Mouse (Mus musculus) stomach, postnatal 0 days (tissue): ENCODE measurements around the gene Tmem56. TPM values are rescaled to one million over a fixed set of nuclear protein-coding genes. Genes with fewer than 3 reads are reported as not detected.

Experiments used
- ATAC-seq: fragments of 200-750 bp; cut with Nextera tagmentation; 2 replicates; pipeline ENCODE4 v1.8.0; 2017; ENCODE audit not compliant: low FRiP score, low TSS enrichment
- DNase-seq: peaks from one replicate; pipeline ENCODE4 v3.0.0-alpha.2; 2016; ENCODE audit warnings: low spot score
- H3K27ac ChIP-seq: fragments of 300-500 bp; sonication (generic); replicated peaks from 2 replicates; pipeline ENCODE4 v1.5.1; 2014; ENCODE audit warnings: mild to moderate bottlenecking, control low read depth
- H3K27me3 ChIP-seq: fragments of 300-500 bp; sonication (generic); 2 replicates; pipeline ENCODE4 v1.6.1; 2014; ENCODE audit warnings: low read length; ENCODE audit not compliant: control insufficient read depth, insufficient read depth
- H3K36me3 ChIP-seq: fragments of 300-500 bp; sonication (generic); 2 replicates; pipeline ENCODE4 v1.6.1; 2014; ENCODE audit warnings: low read length, mixed read lengths; ENCODE audit not compliant: control insufficient read depth, insufficient read depth
- H3K4me1 ChIP-seq: fragments of 300-500 bp; sonication (generic); replicated peaks from 2 replicates; pipeline ENCODE4 v1.6.1; 2014; ENCODE audit warnings: antibody characterized with exemption; ENCODE audit not compliant: control insufficient read depth, insufficient read depth
- H3K4me2 ChIP-seq: fragments of 300-500 bp; sonication (generic); replicated peaks from 2 replicates; pipeline ENCODE4 v1.6.1; 2014; ENCODE audit warnings: low read depth, mild to moderate bottlenecking, control low read depth, moderate library complexity
- H3K4me3 ChIP-seq: fragments of 300-500 bp; sonication (generic); 2 replicates; pipeline ENCODE4 v1.5.1; 2014; ENCODE audit warnings: low read depth, low read length, control low read depth
- H3K9ac ChIP-seq: fragments of 300-500 bp; sonication (generic); 2 replicates; pipeline ENCODE4 v1.6.1; 2014; ENCODE audit warnings: mild to moderate bottlenecking, low read length, control low read depth, mixed read lengths
- H3K9me3 ChIP-seq: fragments of 300-500 bp; sonication (generic); 2 replicates; pipeline ENCODE4 v1.6.1; 2016; ENCODE audit warnings: low read length; ENCODE audit not compliant: control insufficient read depth
- CTCF ChIP-seq: IDR thresholded peaks from 2 replicates; pipeline ENCODE4 v1.5.1; 2016; ENCODE audit warnings: antibody characterized with exemption, low read depth, mild to moderate bottlenecking, moderate library complexity
- EP300 ChIP-seq: optimal IDR thresholded peaks from 2 replicates; pipeline ENCODE3; 2016; ENCODE audit warnings: antibody characterized with exemption
- WGBS: fragments of 180-500 bp; shearing (Covaris S2); extraction: QIAGEN DNeasy Blood & Tissue Kit; methylation state at CpG from one replicate; pipeline ENCODE4 v1.1.7; 2014; 5-methylcytosine and 5-hydroxymethylcytosine counted together
- polyA plus RNA-seq: library from polyadenylated mRNA; unstranded; fragments of >200 nt; fragmentation: Nextera tagmentation; extraction: Ambion mirVana; gene quantifications from 2 replicates; pipeline ENCODE4 v1.2.1, GENCODE M21; 2015

The Tmem56 gene
- polyA plus RNA-seq, 1 experiment from 2014 or later: 2.6 TPM

DNA sequence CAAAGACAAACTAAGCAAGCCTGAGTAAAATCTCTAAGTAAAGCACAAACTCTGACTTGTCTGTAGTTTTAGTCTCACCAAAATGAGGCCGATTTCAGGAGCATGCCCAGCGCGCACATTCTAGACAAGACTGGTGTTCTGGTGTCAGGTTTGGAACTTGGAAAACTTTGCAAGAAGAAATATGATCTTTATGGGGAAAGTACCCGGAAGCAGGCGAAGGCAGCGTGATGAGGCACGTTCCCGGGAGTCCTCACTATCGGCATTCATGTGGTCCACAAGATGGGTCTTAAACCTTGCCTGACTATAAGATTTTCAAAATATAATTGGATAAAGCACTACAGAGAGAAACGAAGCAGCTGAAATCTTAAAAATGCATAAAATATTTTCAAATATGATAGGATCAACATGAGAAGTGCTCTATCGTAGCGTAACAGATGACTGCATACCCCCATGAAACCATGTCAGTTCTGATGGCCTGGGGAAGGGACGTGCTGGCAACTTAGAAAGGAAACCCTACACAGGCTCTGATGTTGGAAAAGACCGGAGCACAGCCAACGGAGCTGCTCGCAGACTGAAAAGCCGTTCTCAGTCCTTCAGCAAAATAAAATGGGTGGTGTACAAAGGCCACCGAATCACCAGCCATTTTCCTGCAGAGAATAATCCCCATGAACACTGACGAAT lies 76.6 kb downstream of the Tmem56 start:
- no peak overlapping the region for H3K4me3 ChIP-seq
- no peak overlapping the region for H3K9ac ChIP-seq
- no peaks in the 10 kb centered on the region for H3K9me3 ChIP-seq
- H3K4me2 ChIP-seq: no peak overlapping the region
- H3K27me3 ChIP-seq: no peaks in the 10 kb centered on the region
- H3K4me1 ChIP-seq: no peaks in the 10 kb centered on the region
- H3K27ac ChIP-seq: no peak overlapping the region
- ATAC-seq (no peak), DNase-seq (no peak)
- 83% methylated on average over 19 of the region's 19 CpGs for WGBS
- TF ChIP-seq CTCF (no peak), EP300 (no peak)
- H3K36me3 ChIP-seq: no peaks in the 10 kb centered on the region

GRCm38 (mm10) chr3:121202638-121203037 lies 80.3 kb downstream of the Tmem56 start:
- no peak overlapping the region for H3K27ac ChIP-seq
- no peaks in the 10 kb centered on the region for H3K36me3 ChIP-seq
- no peaks in the 10 kb centered on the region for H3K9me3 ChIP-seq
- TF ChIP-seq CTCF (no peak), EP300 (no peak)
- no peaks in the 10 kb centered on the region for H3K4me1 ChIP-seq
- H3K9ac ChIP-seq: no peak overlapping the region
- no peak overlapping the region for H3K4me2 ChIP-seq
- DNase-seq (no peak), ATAC-seq (no peak)
- H3K27me3 ChIP-seq: no peaks in the 10 kb centered on the region
- no peak overlapping the region for H3K4me3 ChIP-seq
- WGBS: 81% methylated on average over 2 of the region's 2 CpGs

DNA sequence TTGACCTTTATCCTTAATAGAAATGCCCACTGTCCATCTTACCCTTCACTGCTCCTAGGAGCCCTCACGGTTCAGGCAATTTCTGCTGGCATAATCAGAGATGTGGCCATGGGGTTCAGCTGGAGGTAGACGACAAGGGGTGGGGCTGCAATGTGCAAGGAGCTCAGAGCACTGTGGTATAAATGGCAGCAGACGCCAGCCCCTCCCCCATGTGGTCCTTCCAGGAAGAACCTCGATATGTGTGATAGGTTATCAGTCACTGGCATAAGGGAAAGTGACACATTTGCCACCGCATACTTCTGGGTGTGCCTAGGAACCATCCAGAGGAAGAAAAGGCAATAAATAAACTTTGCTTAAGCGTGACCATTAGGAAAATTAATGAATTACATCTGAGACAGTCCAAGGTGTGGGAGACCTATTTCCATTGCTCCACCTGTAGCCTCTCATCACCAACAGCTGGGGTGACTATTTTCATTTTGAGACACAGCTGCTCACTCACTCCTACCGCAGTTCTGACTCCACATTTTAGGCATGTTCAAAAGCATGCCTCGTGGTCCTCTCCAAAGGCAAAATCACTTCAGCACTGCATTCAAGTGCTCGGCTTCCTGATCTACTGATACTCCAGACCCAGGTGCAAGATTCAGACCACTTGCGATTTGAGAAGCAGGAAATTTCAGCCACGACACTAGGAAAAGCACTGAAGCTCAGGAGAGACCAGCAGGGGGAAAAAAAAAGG lies 81.7 kb downstream of the Tmem56 start:
- H3K36me3 ChIP-seq: no peaks in the 10 kb centered on the region
- no peak overlapping the region for H3K9ac ChIP-seq
- H3K27me3 ChIP-seq: no peaks in the 10 kb centered on the region
- no peak overlapping the region for H3K4me3 ChIP-seq
- H3K4me2 ChIP-seq: no peak overlapping the region
- TF ChIP-seq CTCF: no peak
- TF ChIP-seq EP300: no peak
- WGBS: 48% methylated on average over 11 of the region's 11 CpGs
- ATAC-seq (peak; percentile 90), DNase-seq (peak; percentile 55)
- no peaks in the 10 kb centered on the region for H3K4me1 ChIP-seq
- no peaks in the 10 kb centered on the region for H3K9me3 ChIP-seq
- H3K27ac ChIP-seq: no peak overlapping the region

DNA sequence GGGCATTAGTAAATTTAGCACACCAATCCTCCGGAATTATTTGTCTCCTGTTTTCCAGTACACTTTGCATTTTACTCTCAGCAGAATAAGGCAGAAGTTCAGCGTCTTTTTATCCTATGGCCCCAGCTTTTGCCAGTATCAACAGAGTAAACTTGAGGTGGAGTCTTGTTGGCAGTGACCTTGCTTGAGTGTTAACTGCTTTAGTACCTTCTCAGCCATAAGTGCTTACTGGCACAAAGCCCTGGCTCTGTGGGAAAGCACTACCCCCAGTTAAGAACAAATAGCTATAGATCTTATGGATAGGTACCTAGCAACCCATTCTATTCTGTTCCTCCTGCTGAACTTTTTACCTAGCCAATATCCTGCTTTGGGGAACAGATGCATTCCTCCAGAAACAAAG lies 93.7 kb downstream of the Tmem56 start:
- DNase-seq: peak; percentile 29
- no peaks in the 10 kb centered on the region for H3K4me1 ChIP-seq
- no peak overlapping the region for H3K4me3 ChIP-seq
- no peaks in the 10 kb centered on the region for H3K9me3 ChIP-seq
- H3K9ac ChIP-seq: no peak overlapping the region
- TF ChIP-seq CTCF (no peak), EP300 (no peak)
- H3K36me3 ChIP-seq: no peaks in the 10 kb centered on the region
- H3K4me2 ChIP-seq: no peak overlapping the region
- peak; percentile 59; the same call in 1 of the 2 replicates for ATAC-seq
- no peaks in the 10 kb centered on the region for H3K27me3 ChIP-seq
- no peak overlapping the region for H3K27ac ChIP-seq
- 66% methylated on average over 2 of the region's 2 CpGs for WGBS

GRCm38 (mm10) chr3:121187510-121187909 lies 95.4 kb downstream of the Tmem56 start:
- TF ChIP-seq EP300 (no peak), CTCF (no peak)
- H3K4me2 ChIP-seq: no peak overlapping the region
- WGBS: 68% methylated on average over 7 of the region's 7 CpGs
- no peak for DNase-seq
- no peaks in the 10 kb centered on the region for H3K36me3 ChIP-seq
- no peak overlapping the region for H3K9ac ChIP-seq
- H3K27me3 ChIP-seq: no peaks in the 10 kb centered on the region
- H3K4me1 ChIP-seq: no peaks in the 10 kb centered on the region
- no peak overlapping the region for H3K27ac ChIP-seq
- no peaks in the 10 kb centered on the region for H3K9me3 ChIP-seq
- ATAC-seq: no peak
- no peak overlapping the region for H3K4me3 ChIP-seq

DNA sequence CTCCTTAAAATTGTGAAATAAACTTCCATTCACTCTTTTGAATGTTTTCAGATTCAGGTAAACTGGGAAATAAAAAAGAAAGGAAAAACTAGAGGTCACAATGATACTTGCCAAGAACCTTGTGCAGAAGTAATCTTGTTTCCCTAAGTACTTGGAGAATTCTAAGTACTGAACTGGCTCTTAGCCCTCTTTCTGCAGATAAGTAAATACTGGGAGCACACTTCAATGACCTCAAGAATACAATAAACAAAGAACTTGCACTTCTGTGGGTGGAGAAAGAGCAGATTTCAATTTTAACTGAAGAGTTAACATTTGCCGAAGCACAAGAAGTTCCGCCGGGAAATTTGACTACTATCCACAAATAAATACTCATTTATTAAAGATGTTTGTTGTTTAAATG lies 96.0 kb downstream of the Tmem56 start:
- whole genome bisulfite sequencing: 33% methylated on average over 3 of the region's 3 CpGs
- no peak overlapping the region for H3K27ac ChIP-seq
- DNase-seq (no peak), ATAC-seq (peak; percentile 82)
- no peaks in the 10 kb centered on the region for H3K27me3 ChIP-seq
- TF ChIP-seq EP300 (no peak), CTCF (no peak)
- no peak overlapping the region for H3K4me3 ChIP-seq
- H3K9ac ChIP-seq: no peak overlapping the region
- no peaks in the 10 kb centered on the region for H3K4me1 ChIP-seq
- no peak overlapping the region for H3K4me2 ChIP-seq
- no peaks in the 10 kb centered on the region for H3K9me3 ChIP-seq
- H3K36me3 ChIP-seq: no peaks in the 10 kb centered on the region
